Mouse (Mus musculus): ENCODE results near the gene Olfr211.

Olfr211 gene

GRCm38 (mm10) chr6:116488791-116489190, at the start of gene Olfr211:
Gene Olfr211, plus strand, starts transcription at chr6:116489091.
- no peak for DNase-seq

- DNase-seq = no peak
Measured at GRCm38 (mm10) chr6:116439531-116439930, 49.4 kb upstream of the Olfr211 start.

- DNase-seq = no peak
Measured at GRCm38 (mm10) chr6:116440447-116440846, 48.4 kb upstream of the Olfr211 start.

GRCm38 (mm10) chr6:116440849-116441248, 48.0 kb upstream of the Olfr211 start:
- no peak for DNase-seq

GRCm38 (mm10) chr6:116455781-116456180, 33.1 kb upstream of the Olfr211 start:
- DNase-seq = no peak

- no peak for DNase-seq
Measured at GRCm38 (mm10) chr6:116456482-116456881, 32.4 kb upstream of the Olfr211 start.

GRCm38 (mm10) chr6:116458728-116459127, 30.2 kb upstream of the Olfr211 start:
- no peak for DNase-seq

GRCm38 (mm10) chr6:116459232-116459631, 29.7 kb upstream of the Olfr211 start:
- no peak for DNase-seq

GRCm38 (mm10) chr6:116460544-116461283, 28.2 kb upstream of the Olfr211 start, which contains the start of gene Alox5:
Gene Alox5, minus strand, starts transcription at chr6:116461178.
- peak; percentile 10 for DNase-seq

- DNase-seq = no peak
Measured at GRCm38 (mm10) chr6:116468081-116468480, 20.8 kb upstream of the Olfr211 start.

- DNase-seq = no peak
Measured at GRCm38 (mm10) chr6:116485081-116485480, 3.8 kb upstream of the Olfr211 start.

GRCm38 (mm10) chr6:116486833-116487232, 2.1 kb upstream of the Olfr211 start:
- DNase-seq = no peak

GRCm38 (mm10) chr6:116493742-116494141, 4.9 kb downstream of the Olfr211 start:
- DNase-seq = no peak

GRCm38 (mm10) chr6:116495960-116496359, 7.1 kb downstream of the Olfr211 start:
- no peak for DNase-seq

GRCm38 (mm10) chr6:116506302-116507003, 17.6 kb downstream of the Olfr211 start, which contains the start of gene Olfr212:
Gene Olfr212, plus strand, starts transcription at chr6:116506516.
- DNase-seq = peak; percentile 4

GRCm38 (mm10) chr6:116514832-116515231, 25.9 kb downstream of the Olfr211 start:
- DNase-seq = no peak

- DNase-seq = no peak
Measured at GRCm38 (mm10) chr6:116538156-116538555, 49.3 kb downstream of the Olfr211 start, which contains the start of gene Olfr213. Gene Olfr213, plus strand, starts transcription at chr6:116538456.

- DNase-seq = no peak
Measured at GRCm38 (mm10) chr6:116542500-116542899, 53.6 kb downstream of the Olfr211 start.
